Mouse (Mus musculus): ENCODE results near the gene Tubd1. TPM values are rescaled to one million over a fixed set of nuclear protein-coding genes. Genes with fewer than 3 reads are reported as not detected.

Gene Tubd1
- polyA plus RNA-seq, 1 experiment from 2014 or later: 6.1 TPM

- DNase-seq (no peak), ATAC-seq (ENCODE audit: low FRiP score, low TSS enrichment) (no peak)
- no peak overlapping the region for H3K4me3 ChIP-seq (replicated peaks; ENCODE audit: low read depth, low read length)
- peaks cover 7% of the 10 kb centered on the region; the same call in 1 of the 2 replicates for H3K4me1 ChIP-seq (ENCODE audit: control insufficient read depth, insufficient read depth, low read length)
- peaks cover 6% of the 10 kb centered on the region; the same call in 1 of the 2 replicates for H3K36me3 ChIP-seq (ENCODE audit: control insufficient read depth, insufficient read depth, low read length)
- 65% methylated on average over 7 of the region's 7 CpGs for WGBS
- H3K4me2 ChIP-seq (ENCODE audit: low read length): no peak overlapping the region
- H3K27ac ChIP-seq (replicated peaks; ENCODE audit: low read depth, low read length): no peak overlapping the region
- H3K9ac ChIP-seq (replicated peaks; ENCODE audit: low read length): no peak overlapping the region
- H3K9me3 ChIP-seq (ENCODE audit: control insufficient read depth, low read length): no peaks in the 10 kb centered on the region
- no peaks in the 10 kb centered on the region for H3K27me3 ChIP-seq (ENCODE audit: control insufficient read depth, insufficient read depth, low read length)
These were observed 40.3 kb downstream of the Tubd1 start for GRCm38 (mm10) chr11:86584898-86585597.

- Histone ChIP-seq H3K9me3 (ENCODE audit: control insufficient read depth, low read length) (no peaks in the 10 kb centered on the region), H3K4me2 (ENCODE audit: low read length) (no peak overlapping the region), H3K27ac (replicated peaks; ENCODE audit: low read depth, low read length) (no peak overlapping the region), H3K4me1 (ENCODE audit: control insufficient read depth, insufficient read depth, low read length) (peaks cover 7% of the 10 kb centered on the region; the same call in 1 of the 2 replicates), H3K36me3 (ENCODE audit: control insufficient read depth, insufficient read depth, low read length) (peaks cover 6% of the 10 kb centered on the region; the same call in 1 of the 2 replicates), H3K4me3 (replicated peaks; ENCODE audit: low read depth, low read length) (no peak overlapping the region), H3K27me3 (ENCODE audit: control insufficient read depth, insufficient read depth, low read length) (no peaks in the 10 kb centered on the region), H3K9ac (replicated peaks; ENCODE audit: low read length) (no peak overlapping the region)
- 49% methylated on average over 3 of the region's 3 CpGs for WGBS
- ATAC-seq (ENCODE audit: low FRiP score, low TSS enrichment): no peak
- DNase-seq: no peak
These were observed 40.8 kb downstream of the Tubd1 start for GRCm38 (mm10) chr11:86585598-86585984.

- Histone ChIP-seq H3K27me3 (ENCODE audit: control insufficient read depth, insufficient read depth, low read length) (no peaks in the 10 kb centered on the region), H3K4me1 (ENCODE audit: control insufficient read depth, insufficient read depth, low read length) (peaks cover 7% of the 10 kb centered on the region; the same call in 1 of the 2 replicates), H3K4me3 (replicated peaks; ENCODE audit: low read depth, low read length) (no peak overlapping the region), H3K9ac (replicated peaks; ENCODE audit: low read length) (no peak overlapping the region), H3K27ac (replicated peaks; ENCODE audit: low read depth, low read length) (no peak overlapping the region), H3K4me2 (ENCODE audit: low read length) (peak overlapping the region; percentile 7), H3K9me3 (ENCODE audit: control insufficient read depth, low read length) (no peaks in the 10 kb centered on the region), H3K36me3 (ENCODE audit: control insufficient read depth, insufficient read depth, low read length) (peaks cover 6% of the 10 kb centered on the region; the same call in 1 of the 2 replicates)
- WGBS: 23% methylated on average over 12 of the region's 12 CpGs
- DNase-seq (no peak), ATAC-seq (ENCODE audit: low FRiP score, low TSS enrichment) (no peak)
These were observed 41.5 kb downstream of the Tubd1 start for GRCm38 (mm10) chr11:86586177-86586867.

- peaks cover 7% of the 10 kb centered on the region; the same call in 1 of the 2 replicates for H3K4me1 ChIP-seq (ENCODE audit: control insufficient read depth, insufficient read depth, low read length)
- peak overlapping the region; percentile 7 for H3K4me2 ChIP-seq (ENCODE audit: low read length)
- WGBS: 21% methylated on average over 15 of the region's 15 CpGs
- DNase-seq: no peak
- no peaks in the 10 kb centered on the region for H3K27me3 ChIP-seq (ENCODE audit: control insufficient read depth, insufficient read depth, low read length)
- H3K9me3 ChIP-seq (ENCODE audit: control insufficient read depth, low read length): no peaks in the 10 kb centered on the region
- no peak overlapping the region for H3K9ac ChIP-seq (replicated peaks; ENCODE audit: low read length)
- no peak for ATAC-seq (ENCODE audit: low FRiP score, low TSS enrichment)
- H3K27ac ChIP-seq (replicated peaks; ENCODE audit: low read depth, low read length): no peak overlapping the region
- peaks cover 6% of the 10 kb centered on the region; the same call in 1 of the 2 replicates for H3K36me3 ChIP-seq (ENCODE audit: control insufficient read depth, insufficient read depth, low read length)
- H3K4me3 ChIP-seq (replicated peaks; ENCODE audit: low read depth, low read length): no peak overlapping the region
These were observed 42.3 kb downstream of the Tubd1 start for GRCm38 (mm10) chr11:86586868-86587792.

GRCm38 (mm10) chr11:86587830-86588229 lies 43.0 kb downstream of the Tubd1 start:
- Histone ChIP-seq H3K4me3 (replicated peaks; ENCODE audit: low read depth, low read length) (no peak overlapping the region), H3K27ac (replicated peaks; ENCODE audit: low read depth, low read length) (no peak overlapping the region)
- WGBS: 56% methylated on average over 7 of the region's 7 CpGs

GRCm38 (mm10) chr11:86588583-86589298 lies 44.0 kb downstream of the Tubd1 start:
- Histone ChIP-seq H3K27me3 (ENCODE audit: control insufficient read depth, insufficient read depth, low read length) (no peaks in the 10 kb centered on the region), H3K4me1 (ENCODE audit: control insufficient read depth, insufficient read depth, low read length) (peaks cover 17% of the 10 kb centered on the region; the same call in 1 of the 2 replicates), H3K4me2 (ENCODE audit: low read length) (no peak overlapping the region), H3K9me3 (ENCODE audit: control insufficient read depth, low read length) (no peaks in the 10 kb centered on the region), H3K36me3 (ENCODE audit: control insufficient read depth, insufficient read depth, low read length) (peaks cover 6% of the 10 kb centered on the region; the same call in 1 of the 2 replicates), H3K27ac (replicated peaks; ENCODE audit: low read depth, low read length) (no peak overlapping the region), H3K4me3 (replicated peaks; ENCODE audit: low read depth, low read length) (no peak overlapping the region), H3K9ac (replicated peaks; ENCODE audit: low read length) (no peak overlapping the region)
- DNase-seq (no peak), ATAC-seq (ENCODE audit: low FRiP score, low TSS enrichment) (no peak)
- 96% methylated on average over 4 of the region's 4 CpGs for WGBS

More at GRCm38 (mm10) chr11:86587830-86588229, 43.0 kb downstream of the Tubd1 start:
- no peak for ATAC-seq (ENCODE audit: low FRiP score, low TSS enrichment)
- Histone ChIP-seq H3K27me3 (ENCODE audit: control insufficient read depth, insufficient read depth, low read length) (no peaks in the 10 kb centered on the region), H3K4me2 (ENCODE audit: low read length) (no peak overlapping the region), H3K9me3 (ENCODE audit: control insufficient read depth, low read length) (no peaks in the 10 kb centered on the region), H3K9ac (replicated peaks; ENCODE audit: low read length) (no peak overlapping the region), H3K36me3 (ENCODE audit: control insufficient read depth, insufficient read depth, low read length) (peaks cover 6% of the 10 kb centered on the region; the same call in 1 of the 2 replicates), H3K4me1 (ENCODE audit: control insufficient read depth, insufficient read depth, low read length) (peaks cover 10% of the 10 kb centered on the region; the same call in 1 of the 2 replicates)
- DNase-seq: no peak

- no peak overlapping the region for H3K4me2 ChIP-seq (ENCODE audit: low read length)
- no peak overlapping the region for H3K9ac ChIP-seq (replicated peaks; ENCODE audit: low read length)
- WGBS: 94% methylated on average over 4 of the region's 4 CpGs
- H3K4me1 ChIP-seq (ENCODE audit: control insufficient read depth, insufficient read depth, low read length): peaks cover 17% of the 10 kb centered on the region; the same call in 1 of the 2 replicates
- ATAC-seq (ENCODE audit: low FRiP score, low TSS enrichment) (no peak), DNase-seq (no peak)
- no peak overlapping the region for H3K27ac ChIP-seq (replicated peaks; ENCODE audit: low read depth, low read length)
- peaks cover 2% of the 10 kb centered on the region; the same call in 1 of the 2 replicates for H3K36me3 ChIP-seq (ENCODE audit: control insufficient read depth, insufficient read depth, low read length)
- no peaks in the 10 kb centered on the region for H3K27me3 ChIP-seq (ENCODE audit: control insufficient read depth, insufficient read depth, low read length)
- no peaks in the 10 kb centered on the region for H3K9me3 ChIP-seq (ENCODE audit: control insufficient read depth, low read length)
- H3K4me3 ChIP-seq (replicated peaks; ENCODE audit: low read depth, low read length): no peak overlapping the region
These were observed 45.3 kb downstream of the Tubd1 start for GRCm38 (mm10) chr11:86590066-86590465.

- H3K9me3 ChIP-seq (ENCODE audit: control insufficient read depth, low read length): no peaks in the 10 kb centered on the region
- no peaks in the 10 kb centered on the region for H3K36me3 ChIP-seq (ENCODE audit: control insufficient read depth, insufficient read depth, low read length)
- ATAC-seq (ENCODE audit: low FRiP score, low TSS enrichment): no peak
- H3K4me3 ChIP-seq (replicated peaks; ENCODE audit: low read depth, low read length): no peak overlapping the region
- H3K27ac ChIP-seq (replicated peaks; ENCODE audit: low read depth, low read length): no peak overlapping the region
- no peak overlapping the region for H3K9ac ChIP-seq (replicated peaks; ENCODE audit: low read length)
- 95% methylated on average over 10 of the region's 10 CpGs for WGBS
- H3K4me1 ChIP-seq (ENCODE audit: control insufficient read depth, insufficient read depth, low read length): peaks cover 17% of the 10 kb centered on the region; the same call in 1 of the 2 replicates
- no peak overlapping the region for H3K4me2 ChIP-seq (ENCODE audit: low read length)
- no peaks in the 10 kb centered on the region for H3K27me3 ChIP-seq (ENCODE audit: control insufficient read depth, insufficient read depth, low read length)
- no peak for DNase-seq
These were observed 45.8 kb downstream of the Tubd1 start for GRCm38 (mm10) chr11:86590579-86590978.

Data from midbrain, embryonic 14.5 days (tissue).